Mouse (Mus musculus): ENCODE measurements at regions not wholly inside any gene's neighbourhood (a gene's known extent, or its start where the extent isn't known, plus 50 kb on each side); places are given as distances from the start of the nearest gene placed in this dataset.

- no peak for DNase-seq (ENCODE audit: low spot score)
Observed at GRCm38 (mm10) chr9:71058655-71059054, 106.6 kb upstream of the Lipc start.

- DNase-seq (ENCODE audit: low spot score) = no peak
Observed at GRCm38 (mm10) chr9:71056836-71057235, 104.8 kb upstream of the Lipc start.

DNA sequence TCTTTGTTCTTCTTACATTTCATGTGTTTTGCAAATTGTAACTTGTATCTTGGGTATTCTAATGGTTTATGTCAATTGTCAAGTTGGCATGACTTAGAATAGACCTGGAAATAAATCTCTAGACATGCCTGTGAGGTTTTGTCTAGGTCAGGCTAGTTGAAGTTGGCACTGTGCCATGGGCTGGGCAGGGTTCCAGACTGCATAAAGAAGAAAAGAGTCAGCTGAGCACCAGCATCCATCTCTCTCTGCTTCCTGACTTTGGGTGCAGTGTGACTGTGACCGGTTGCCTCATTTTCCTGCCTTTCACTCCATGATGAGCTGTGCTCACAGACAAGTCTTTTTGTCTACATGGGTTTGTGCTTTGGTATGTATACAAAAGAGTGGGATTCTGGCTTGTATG lies 91.9 kb upstream of the Lipc start:
- peak; percentile 54 for DNase-seq (ENCODE audit: low spot score)

GRCm38 (mm10) chr9:71035286-71035685 lies 83.3 kb upstream of the Lipc start:
- DNase-seq (ENCODE audit: low spot score) = no peak

- no peak for DNase-seq (ENCODE audit: low spot score)
Observed at GRCm38 (mm10) chr9:71032156-71032555, 80.1 kb upstream of the Lipc start.

DNA sequence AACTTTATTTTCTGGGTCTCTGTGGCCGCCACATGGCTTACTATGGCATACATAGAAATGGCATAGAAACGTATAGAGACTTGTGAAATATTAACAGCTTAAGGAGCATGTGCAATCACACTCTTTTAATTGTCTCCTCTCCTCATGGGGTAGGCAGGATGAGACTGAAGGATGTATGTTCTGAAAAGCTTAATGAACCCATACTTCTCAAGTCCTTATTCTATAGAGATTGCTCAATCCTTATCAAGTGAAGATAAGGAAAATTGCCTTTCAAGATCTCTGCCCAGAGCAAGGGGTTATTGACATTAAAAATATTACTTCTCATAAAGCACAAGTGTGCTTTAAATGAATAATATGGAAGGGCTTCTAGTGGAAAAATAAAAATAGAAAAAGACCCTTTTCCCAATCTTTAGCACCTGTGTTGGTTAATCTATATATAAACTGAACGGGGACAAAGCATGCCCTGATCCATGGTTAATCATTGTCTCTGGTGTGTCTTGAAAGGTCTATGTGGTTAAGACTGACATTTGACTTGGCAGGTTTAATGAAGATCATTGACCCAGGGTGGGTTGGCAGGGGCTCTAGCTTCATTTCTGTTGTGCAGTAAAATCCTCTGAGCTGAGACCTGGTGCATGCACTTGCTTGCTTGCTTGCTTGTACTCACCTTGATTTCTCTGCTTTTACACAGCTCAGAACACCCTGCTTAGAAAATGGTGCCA lies 78.3 kb upstream of the Lipc start:
- no peak for DNase-seq (ENCODE audit: low spot score)

DNA sequence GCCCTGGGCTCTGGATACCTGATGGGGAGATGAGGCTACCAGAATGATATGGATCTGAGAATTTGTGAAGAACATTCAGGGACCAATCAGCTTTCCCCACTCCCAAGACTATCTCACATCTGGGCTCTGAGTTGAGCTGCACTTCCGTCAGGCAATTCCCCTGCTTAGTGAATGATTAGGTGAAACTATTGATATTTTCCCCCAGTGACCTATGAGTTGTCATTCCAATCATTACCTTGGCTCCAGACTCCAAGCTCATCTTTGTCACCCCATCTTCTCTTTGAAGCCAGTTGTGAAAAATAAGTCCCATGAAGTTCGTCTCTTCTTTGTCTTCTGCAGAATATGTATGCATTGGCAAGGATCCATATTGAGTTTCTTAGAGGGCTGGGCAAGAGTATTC lies 76.1 kb upstream of the Lipc start:
- no peak for DNase-seq (ENCODE audit: low spot score)

DNA sequence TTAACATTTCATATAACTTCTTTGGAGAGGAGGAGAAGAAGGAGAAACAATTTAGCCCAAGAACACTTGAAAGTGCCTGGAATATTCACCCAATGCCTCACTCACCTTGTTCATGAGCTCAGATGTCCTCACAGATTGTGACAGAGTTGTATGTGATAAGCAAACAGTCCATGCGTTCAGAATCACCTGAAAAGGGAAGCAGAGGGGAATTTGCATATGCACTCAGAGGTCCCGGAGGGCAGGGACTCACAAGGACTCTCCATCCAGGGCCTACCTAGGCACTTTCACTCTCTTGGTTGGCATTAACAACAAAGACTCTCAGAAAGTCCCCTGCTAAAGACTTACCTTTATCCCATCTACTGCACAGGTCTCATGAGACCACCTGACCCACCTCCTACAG lies 75.6 kb upstream of the Lipc start:
- DNase-seq (ENCODE audit: low spot score) = no peak

DNA sequence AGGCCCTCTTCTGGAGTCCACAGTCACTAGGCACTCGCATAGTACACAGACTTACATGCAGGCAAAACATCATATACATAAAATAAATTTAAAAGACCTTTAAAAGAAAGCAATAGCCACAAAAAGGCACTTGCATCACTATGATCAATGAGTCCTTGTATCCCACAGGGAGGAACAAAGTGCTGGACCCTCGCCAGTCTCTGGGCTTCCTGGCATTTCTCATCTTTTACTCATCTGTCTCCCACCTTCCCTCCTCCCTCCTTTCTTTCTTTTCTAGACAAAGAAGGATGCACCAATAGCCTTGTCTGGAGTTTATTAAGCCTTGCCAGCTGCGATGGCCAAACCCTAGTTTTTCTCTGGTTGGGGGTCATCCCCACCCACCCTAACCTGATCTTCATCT lies 73.2 kb upstream of the Lipc start:
- no peak for DNase-seq (ENCODE audit: low spot score)

DNA sequence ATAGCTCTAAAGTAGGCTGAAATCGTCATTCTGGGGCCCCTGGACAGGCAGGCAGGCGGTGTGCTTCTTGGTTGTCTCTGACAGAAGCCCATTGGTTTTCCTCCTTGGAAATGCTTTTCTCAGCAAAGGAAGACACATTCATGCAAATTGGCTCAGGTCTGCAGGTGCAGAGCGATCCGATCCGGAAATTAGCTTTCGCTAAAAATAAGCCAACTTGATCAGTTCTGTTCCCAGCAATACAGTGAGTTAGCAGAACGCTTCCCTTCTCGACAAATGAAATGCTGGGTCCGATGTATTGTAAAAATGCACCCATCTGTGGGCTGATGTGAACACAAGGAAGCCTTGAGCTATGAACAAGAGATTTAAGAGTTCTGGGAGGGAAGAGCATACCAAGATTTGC lies 66.2 kb upstream of the Lipc start:
- DNase-seq (ENCODE audit: low spot score) = no peak

DNA sequence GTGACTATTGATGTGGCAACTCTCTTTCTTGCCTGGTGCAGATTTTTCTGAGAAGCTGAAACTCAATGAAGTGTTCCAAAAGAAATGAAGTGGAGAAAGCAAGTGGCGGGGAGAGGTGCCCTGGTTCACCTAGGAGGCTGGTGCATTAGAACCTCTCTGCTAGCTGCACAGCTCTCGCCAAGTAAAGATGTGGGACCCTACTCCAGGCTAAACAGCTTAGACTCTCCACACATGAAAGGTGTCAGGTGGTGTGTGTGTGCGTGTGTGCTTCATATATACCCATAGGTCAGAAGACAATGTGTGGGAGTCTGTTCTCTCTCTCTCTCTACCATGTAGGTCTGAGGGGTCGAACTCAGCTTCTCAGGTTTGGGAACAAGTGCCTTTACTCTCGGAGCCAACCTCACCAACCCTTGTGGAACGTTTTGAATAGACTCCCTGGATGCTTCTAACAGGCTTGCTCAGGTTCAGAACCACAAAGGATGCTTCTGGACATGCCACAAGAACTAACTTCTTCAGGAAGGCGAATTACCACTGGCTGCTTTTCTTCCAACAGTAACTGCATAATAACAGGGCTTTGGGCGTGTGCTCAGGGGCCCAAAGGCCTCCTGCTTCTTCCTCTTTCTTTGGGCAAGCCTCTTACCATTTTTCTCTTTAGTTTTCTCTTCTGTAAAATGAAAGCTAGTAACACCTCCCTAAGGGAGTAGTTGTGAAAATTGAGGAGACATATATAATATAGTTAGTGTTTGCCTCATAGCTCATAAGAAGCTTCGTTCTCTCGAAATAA lies 65.6 kb upstream of the Lipc start:
- no peak for DNase-seq (ENCODE audit: low spot score)

GRCm38 (mm10) chr9:71015942-71016341 lies 63.9 kb upstream of the Lipc start:
- no peak for DNase-seq (ENCODE audit: low spot score)

DNA sequence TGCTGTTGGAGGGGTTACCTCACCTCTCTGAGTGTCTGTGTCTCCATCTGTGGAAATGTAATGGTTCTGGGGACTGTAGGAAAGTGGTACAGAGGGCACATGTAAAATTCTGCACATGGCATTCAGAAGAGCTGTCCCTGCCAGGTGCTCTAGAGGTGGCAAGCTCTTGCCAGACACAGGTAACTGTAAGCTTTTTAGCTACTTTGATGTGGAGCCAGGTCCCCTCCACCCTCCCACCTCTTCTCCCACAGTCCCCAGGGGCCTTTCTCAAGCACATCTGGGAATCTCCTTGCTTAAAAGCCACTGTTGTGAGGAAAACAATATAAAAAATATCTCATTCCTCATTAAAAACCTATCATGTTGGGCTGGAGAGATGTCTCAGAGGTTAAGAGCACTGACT lies 63.4 kb upstream of the Lipc start:
- no peak for DNase-seq (ENCODE audit: low spot score)

DNA sequence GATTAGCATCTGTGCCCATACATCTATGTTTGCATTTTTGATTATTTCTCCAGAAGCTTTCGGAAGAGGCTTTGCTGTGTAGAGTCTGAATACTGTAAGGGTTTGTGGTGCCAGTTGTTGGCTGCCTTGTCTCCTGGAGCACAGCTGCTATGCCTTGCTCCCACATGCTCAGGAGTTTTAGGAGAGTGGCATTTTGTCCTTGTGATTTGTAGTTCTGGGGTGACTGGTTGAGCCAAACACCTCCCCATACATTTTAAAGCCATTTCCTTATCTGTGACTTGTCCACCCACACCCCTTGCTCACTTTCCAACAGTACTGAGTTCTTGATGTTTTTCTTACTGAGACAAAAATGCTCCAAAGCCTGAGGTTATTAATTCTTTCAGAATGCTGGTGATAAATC lies 60.4 kb upstream of the Lipc start:
- DNase-seq (ENCODE audit: low spot score) = no peak

GRCm38 (mm10) chr9:71004631-71005030 lies 52.6 kb upstream of the Lipc start:
- no peak for DNase-seq (ENCODE audit: low spot score)
